Mouse (Mus musculus) layer of hippocampus, postnatal 36 days (tissue): ENCODE measurements around the gene Bcl2l1. TPM values are rescaled to one million over a fixed set of nuclear protein-coding genes. Genes with fewer than 3 reads are reported as not detected.

Experiments used
- DNase-seq, 2 experiments: peaks; one replicate each; pipeline ENCODE4 v3.0.0; 2022
- total RNA-seq, 2 experiments: library from RNA; stranded (reverse); gene quantifications; 2 replicates each; pipeline ENCODE4 v1.2.3; 2021

Bcl2l1 gene
- total RNA-seq, 2 experiments from 2014 or later: 116 to 141 TPM

- no peak for DNase-seq
These were observed 30.8 kb downstream of the Bcl2l1 start for GRCm38 (mm10) chr2:152800762-152801113.

GRCm38 (mm10) chr2:152799954-152800761, 31.4 kb downstream of the Bcl2l1 start:
- no peak for DNase-seq

DNA sequence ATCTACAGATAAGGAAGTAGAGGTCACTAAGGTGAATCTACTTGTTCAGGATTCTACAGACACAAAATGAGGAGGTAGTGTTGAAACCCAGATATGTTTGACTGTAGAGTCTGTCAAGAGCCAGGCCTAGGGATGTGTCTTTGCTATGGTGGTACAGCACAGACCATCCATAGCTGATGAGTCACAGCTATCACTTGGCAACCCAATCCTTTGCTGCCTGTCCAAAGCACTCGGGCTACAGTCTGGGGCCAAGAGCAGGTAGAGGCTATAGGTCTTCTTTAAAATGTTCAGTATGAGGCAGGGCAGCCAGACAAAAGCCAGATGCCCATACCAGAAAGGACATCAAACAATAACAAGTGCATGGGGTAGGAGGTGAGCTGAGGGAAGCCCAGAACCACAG, 33.9 kb downstream of the Bcl2l1 start:
- no peak for DNase-seq

DNA sequence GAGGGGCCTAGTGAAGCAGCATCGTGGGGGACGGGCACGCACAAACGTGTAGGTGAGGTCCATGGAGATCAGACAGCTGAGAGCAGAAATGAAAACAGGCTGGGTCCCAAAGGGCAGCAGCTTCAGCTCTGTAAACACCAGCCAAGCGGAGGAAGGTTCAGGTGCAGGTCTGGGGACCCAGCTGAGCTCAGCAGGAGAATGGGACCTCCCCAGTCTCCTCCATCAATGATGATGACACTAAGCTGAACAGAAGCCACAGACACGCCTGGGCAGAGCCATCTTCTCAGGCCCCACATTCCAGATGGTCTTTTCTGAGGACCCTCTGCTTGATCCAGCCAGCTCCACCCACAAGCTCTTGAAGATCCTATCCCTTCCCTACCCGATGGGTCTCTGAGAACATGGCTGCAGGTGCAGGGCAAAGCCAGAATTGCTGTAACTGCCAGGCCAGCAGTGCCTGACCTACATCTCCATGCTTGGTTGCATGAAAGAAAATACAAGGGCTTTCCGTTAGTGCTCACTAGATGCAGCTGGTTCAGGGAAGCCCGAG, 37.2 kb downstream of the Bcl2l1 start:
- DNase-seq: no peak

- DNase-seq: no peak
These were observed 38.1 kb downstream of the Bcl2l1 start for GRCm38 (mm10) chr2:152793381-152793780.

- DNase-seq: no peak
These were observed 39.1 kb downstream of the Bcl2l1 start for GRCm38 (mm10) chr2:152792461-152792860.

- DNase-seq: no peak
These were observed 41.9 kb downstream of the Bcl2l1 start for GRCm38 (mm10) chr2:152789591-152789999.

GRCm38 (mm10) chr2:152788892-152789421, 42.6 kb downstream of the Bcl2l1 start:
- no peak for DNase-seq

DNA sequence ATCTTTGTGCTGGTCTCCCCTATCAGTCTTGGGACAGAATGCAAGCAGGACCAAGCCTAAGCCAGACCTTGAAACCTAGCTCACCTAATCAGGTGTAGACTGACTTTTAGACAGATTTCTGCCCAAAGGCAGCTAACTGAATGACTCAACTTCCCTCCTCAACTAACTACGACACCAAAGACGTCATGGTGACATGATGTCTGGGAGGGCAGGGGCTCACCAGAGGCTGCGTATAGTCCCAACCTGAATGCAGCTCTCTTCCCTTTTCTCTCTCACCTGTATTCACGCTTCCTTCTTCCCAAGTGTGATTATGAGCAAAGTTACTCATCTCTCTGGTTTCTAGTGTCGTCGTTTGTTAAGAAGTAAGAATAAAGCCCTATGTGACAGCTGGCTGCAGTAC, 44.0 kb downstream of the Bcl2l1 start:
- DNase-seq: no peak

DNA sequence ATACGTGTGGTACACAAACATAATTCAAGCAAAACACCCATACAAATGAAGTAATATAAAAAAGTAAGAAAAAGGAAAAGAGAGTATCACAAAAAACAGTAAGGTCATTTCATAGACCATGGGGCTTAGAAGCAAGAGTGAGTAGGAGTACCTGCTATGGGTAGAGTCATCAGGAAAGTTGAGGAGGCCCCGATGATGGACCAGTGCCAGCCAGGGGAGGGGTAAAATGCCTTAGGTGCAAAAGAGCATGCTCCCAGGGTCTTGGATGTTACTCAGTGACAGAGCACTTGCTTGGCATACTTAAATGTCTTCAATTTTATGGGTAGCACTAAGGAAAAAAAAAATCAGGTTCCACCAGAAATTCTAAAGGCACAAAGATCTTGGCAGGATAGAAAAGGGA, 44.4 kb downstream of the Bcl2l1 start:
- DNase-seq: no peak

- DNase-seq: peak; percentile 86 to 88
These were observed 45.8 kb downstream of the Bcl2l1 start for GRCm38 (mm10) chr2:152785446-152786350.

DNA sequence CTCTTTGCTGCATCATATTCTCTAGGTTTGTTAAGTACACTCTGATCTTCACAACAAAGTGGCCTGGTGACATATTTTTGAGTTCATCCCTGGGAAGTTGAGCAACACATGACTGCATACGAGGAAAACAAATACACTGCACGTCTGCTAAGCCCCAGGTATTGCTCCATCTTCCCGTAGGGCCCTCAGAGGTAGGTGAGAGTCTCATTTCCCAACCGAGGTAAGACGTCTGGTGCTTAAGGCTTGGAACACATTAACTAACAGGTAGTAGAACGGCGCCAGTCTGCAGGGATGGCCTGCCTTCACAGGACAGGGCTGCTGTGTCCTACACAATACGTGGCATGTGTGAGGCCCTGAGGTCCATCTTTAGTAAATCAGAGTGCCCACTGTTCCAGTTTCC, 46.9 kb downstream of the Bcl2l1 start:
- no peak for DNase-seq

DNA sequence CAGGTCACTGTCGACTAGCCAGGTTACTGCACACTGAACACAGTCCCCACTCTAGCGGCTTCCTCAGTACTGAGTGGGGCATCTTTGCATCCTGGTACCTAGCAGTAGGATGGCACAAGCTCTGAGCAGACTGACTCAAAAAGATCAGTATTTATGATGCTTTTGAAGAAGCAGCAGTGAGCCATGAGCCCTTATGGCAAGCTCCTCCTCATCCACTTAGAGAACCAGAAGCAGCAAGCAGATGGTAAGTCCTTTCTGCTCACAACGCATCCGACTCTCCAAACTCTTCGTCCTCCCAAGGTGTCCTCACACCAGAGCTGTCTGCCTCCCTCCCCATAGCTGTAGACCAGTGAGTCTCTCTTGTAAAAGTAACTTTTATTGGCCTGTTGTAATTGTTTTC, 48.3 kb downstream of the Bcl2l1 start:
- DNase-seq: no peak

GRCm38 (mm10) chr2:152782656-152783055, 48.9 kb downstream of the Bcl2l1 start:
- no peak for DNase-seq

DNA sequence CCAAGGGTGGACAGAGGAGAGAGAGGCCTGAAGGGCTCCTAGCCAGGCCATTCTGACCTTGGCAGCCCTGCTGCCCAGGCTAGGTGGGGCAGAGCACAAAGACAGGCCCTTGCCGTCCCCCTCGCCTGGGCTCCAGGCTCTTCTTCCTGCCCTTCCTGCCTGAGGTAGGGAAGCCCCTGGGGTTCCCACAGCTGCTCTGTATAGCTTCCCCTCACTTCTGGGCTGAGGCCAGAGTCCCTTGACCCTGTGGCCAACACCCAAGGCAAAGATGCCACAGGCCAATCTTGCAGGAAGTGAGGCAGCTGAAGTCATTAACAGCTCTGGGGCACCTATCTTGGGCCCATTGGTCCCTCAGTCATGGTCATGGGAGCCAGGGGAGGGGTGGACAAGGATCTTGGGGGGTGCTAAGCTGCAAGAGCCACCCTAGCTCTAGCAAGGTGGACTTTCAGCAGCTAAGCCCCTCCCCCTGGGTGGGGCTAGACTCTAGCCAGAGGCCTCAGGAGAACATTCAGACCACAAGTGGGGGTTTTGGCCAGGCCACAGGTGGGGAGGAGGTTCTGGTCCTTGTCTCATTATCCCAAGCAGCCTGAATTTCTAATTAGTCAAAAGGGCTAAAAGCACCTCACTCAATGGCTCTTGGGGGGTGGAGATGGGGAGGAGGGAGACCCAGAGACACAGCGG, 50.4 kb downstream of the Bcl2l1 start:
- DNase-seq: no peak

- no peak for DNase-seq
These were observed 51.1 kb downstream of the Bcl2l1 start for GRCm38 (mm10) chr2:152780466-152780865.

DNA sequence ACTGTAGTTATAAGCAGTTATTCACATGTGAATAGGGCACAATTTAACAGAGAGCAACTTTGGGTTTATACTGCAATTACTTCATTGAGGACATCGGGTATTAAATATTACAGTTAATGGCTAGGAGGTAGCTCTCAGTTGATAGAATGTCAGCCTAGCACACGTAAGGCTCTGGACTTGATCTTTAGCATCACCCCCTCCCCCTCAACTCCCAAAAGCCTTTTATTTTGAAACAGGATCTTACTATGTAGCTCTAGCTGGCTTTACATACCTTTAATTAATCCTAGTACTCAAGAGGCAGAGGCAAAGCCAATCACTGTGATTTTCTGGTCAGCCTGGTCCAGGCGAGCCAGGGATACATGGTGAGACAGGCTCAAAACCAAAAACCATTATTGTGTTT, 54.4 kb downstream of the Bcl2l1 start:
- no peak for DNase-seq

GRCm38 (mm10) chr2:152776435-152776834, 55.1 kb downstream of the Bcl2l1 start:
- peak; percentile 66 to 79 for DNase-seq

- no peak for DNase-seq
These were observed 55.5 kb downstream of the Bcl2l1 start for GRCm38 (mm10) chr2:152776019-152776418.

GRCm38 (mm10) chr2:152775357-152775756, 56.2 kb downstream of the Bcl2l1 start:
- DNase-seq: no peak

DNA sequence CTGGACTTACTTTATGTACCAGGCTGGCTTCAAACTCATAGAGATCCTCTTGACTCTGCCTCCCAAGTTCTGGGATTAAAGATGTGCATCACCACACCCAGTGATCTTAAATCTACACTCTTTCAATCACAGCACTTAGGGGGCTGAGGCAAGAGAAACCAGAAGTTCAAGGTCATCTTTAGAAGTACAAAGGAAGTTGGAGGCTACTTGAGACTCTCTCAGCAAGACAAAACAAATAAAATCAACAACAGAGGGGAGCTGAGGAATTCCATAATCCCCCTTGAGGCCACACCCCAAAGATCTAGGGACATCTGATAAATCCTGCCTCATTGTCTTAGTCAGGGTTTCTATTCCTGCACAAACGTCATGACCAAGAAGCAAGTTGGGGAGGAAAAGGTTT, 59.3 kb downstream of the Bcl2l1 start:
- no peak for DNase-seq

DNA sequence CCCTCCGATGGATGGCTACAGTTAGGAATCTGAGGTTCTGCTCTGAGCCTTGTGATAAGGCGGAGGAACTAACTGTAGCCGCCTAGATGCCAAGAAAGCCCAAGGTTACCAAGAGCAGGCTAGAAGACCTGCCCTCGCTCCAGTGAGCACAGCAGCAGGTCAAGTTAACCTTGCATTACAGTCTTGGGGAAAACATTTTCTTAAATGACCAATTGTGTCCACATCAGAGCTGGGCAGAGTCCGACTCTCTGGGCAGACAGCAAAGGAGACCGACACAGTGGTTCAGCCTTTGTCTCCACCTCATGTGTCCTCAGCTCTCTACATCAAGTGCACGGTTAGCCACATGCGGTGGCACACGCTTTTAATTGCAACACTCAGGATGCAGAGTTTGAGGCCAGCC, 60.0 kb downstream of the Bcl2l1 start:
- no peak for DNase-seq
